Mouse (Mus musculus): ENCODE results near the gene Phf14. TPM values are rescaled to one million over a fixed set of nuclear protein-coding genes. Genes with fewer than 3 reads are reported as not detected.
"Not testable (repeated sequence)": the region's sequence is repeated elsewhere in the genome, so short reads cannot be mapped to it uniquely, and the experiment has no call there.

Phf14 gene
- polyA plus RNA-seq (2015; fragmentation: Nextera tagmentation; extraction: Ambion mirVana) = 54.9 and 55.6 TPM in 2 replicates

GRCm38 (mm10) chr6:11907269-11908032 lies at the start of gene Phf14, which contains the start of gene Ndufa4:
TSS of gene Phf14 (plus strand) at chr6:11907809.
TSS of gene Ndufa4 (minus strand) at chr6:11907497.
- H3K27ac ChIP-seq = peak within 1 kb of the TSS; percentile 83
- under 1% methylated on average over 59 of the region's 59 CpGs for WGBS
- peak within 1 kb of the TSS; percentile 59 for H3K4me2 ChIP-seq
- H3K36me3 ChIP-seq = peaks cover 15% of the 10 kb centered on the region
- peak within 1 kb of the TSS; percentile 72 for H3K9ac ChIP-seq
- peaks cover 16% of the 10 kb centered on the region for H3K4me1 ChIP-seq
- no peaks in the 10 kb centered on the region for H3K27me3 ChIP-seq
- H3K9me3 ChIP-seq = no peaks in the 10 kb centered on the region
- peak; percentile 98 for ATAC-seq (ENCODE audit: borderline replicate concordance, extremely low read depth, low FRiP score, low TSS enrichment)
- H3K4me3 ChIP-seq = peak within 1 kb of the TSS; percentile 66

GRCm38 (mm10) chr6:11875364-11875763 lies 32.2 kb upstream of the Phf14 start:
- H3K27ac ChIP-seq; H3K36me3 ChIP-seq; H3K27me3 ChIP-seq; H3K4me1 ChIP-seq; ATAC-seq (ENCODE audit: borderline replicate concordance, extremely low read depth, low FRiP score, low TSS enrichment); H3K9ac ChIP-seq; H3K4me2 ChIP-seq; H3K9me3 ChIP-seq; H3K4me3 ChIP-seq: not testable (repeated sequence)
- no CpG with 5 or more reads among the region's 2 CpGs for WGBS

GRCm38 (mm10) chr6:11900809-11901310 lies 6.7 kb upstream of the Phf14 start:
- peaks cover 41% of the 10 kb centered on the region for H3K36me3 ChIP-seq
- no peak overlapping the region for H3K4me3 ChIP-seq
- H3K4me1 ChIP-seq = peaks cover 5% of the 10 kb centered on the region
- H3K9ac ChIP-seq = no peak overlapping the region
- ATAC-seq (ENCODE audit: borderline replicate concordance, extremely low read depth, low FRiP score, low TSS enrichment) = no peak
- H3K27ac ChIP-seq = no peak overlapping the region
- WGBS = 87% methylated on average over 4 of the region's 4 CpGs
- no peak overlapping the region for H3K4me2 ChIP-seq
- H3K9me3 ChIP-seq = no peaks in the 10 kb centered on the region
- H3K27me3 ChIP-seq = no peaks in the 10 kb centered on the region

GRCm38 (mm10) chr6:11906890-11907268 lies 730 bp upstream of the Phf14 start:
- no peaks in the 10 kb centered on the region for H3K9me3 ChIP-seq
- peak overlapping the region; percentile 59 for H3K4me2 ChIP-seq
- H3K36me3 ChIP-seq = peaks cover 15% of the 10 kb centered on the region
- peaks cover 16% of the 10 kb centered on the region for H3K4me1 ChIP-seq
- peak; percentile 43 for ATAC-seq (ENCODE audit: borderline replicate concordance, extremely low read depth, low FRiP score, low TSS enrichment)
- H3K4me3 ChIP-seq = peak overlapping the region; percentile 66
- 0% methylated on average over 5 of the region's 5 CpGs for WGBS
- peak overlapping the region; percentile 83 for H3K27ac ChIP-seq
- H3K27me3 ChIP-seq = no peaks in the 10 kb centered on the region
- H3K9ac ChIP-seq = peak overlapping the region; percentile 72

GRCm38 (mm10) chr6:11908170-11908569 lies 561 bp downstream of the Phf14 start:
- peak overlapping the region; percentile 66 for H3K4me3 ChIP-seq
- peaks cover 16% of the 10 kb centered on the region for H3K4me1 ChIP-seq
- H3K36me3 ChIP-seq = peaks cover 9% of the 10 kb centered on the region
- H3K27me3 ChIP-seq = no peaks in the 10 kb centered on the region
- no peak for ATAC-seq (ENCODE audit: borderline replicate concordance, extremely low read depth, low FRiP score, low TSS enrichment)
- H3K9me3 ChIP-seq = no peaks in the 10 kb centered on the region
- peak overlapping the region; percentile 36 for H3K9ac ChIP-seq
- H3K4me2 ChIP-seq = peak overlapping the region; percentile 59
- peak overlapping the region; percentile 83 for H3K27ac ChIP-seq
- 30% methylated on average over 7 of the region's 7 CpGs for WGBS

GRCm38 (mm10) chr6:11925496-11926041 lies 18.0 kb downstream of the Phf14 start:
- ATAC-seq (ENCODE audit: borderline replicate concordance, extremely low read depth, low FRiP score, low TSS enrichment) = peak; percentile 95
- peak overlapping the region; percentile 75 for H3K4me3 ChIP-seq
- no peaks in the 10 kb centered on the region for H3K27me3 ChIP-seq
- peaks cover 7% of the 10 kb centered on the region; the same call in 1 of the 2 replicates for H3K36me3 ChIP-seq
- under 1% methylated on average over 20 of the region's 20 CpGs for WGBS
- peaks cover 17% of the 10 kb centered on the region for H3K4me1 ChIP-seq
- H3K27ac ChIP-seq = peak overlapping the region; percentile 96
- H3K9ac ChIP-seq = peak overlapping the region; percentile 84
- H3K4me2 ChIP-seq = peak overlapping the region; percentile 63
- H3K9me3 ChIP-seq = no peaks in the 10 kb centered on the region

GRCm38 (mm10) chr6:11926082-11926595 lies 18.5 kb downstream of the Phf14 start:
- H3K27me3 ChIP-seq = no peaks in the 10 kb centered on the region
- peak overlapping the region; percentile 84 for H3K9ac ChIP-seq
- peaks cover 7% of the 10 kb centered on the region; the same call in 1 of the 2 replicates for H3K36me3 ChIP-seq
- peak overlapping the region; percentile 96 for H3K27ac ChIP-seq
- H3K9me3 ChIP-seq = no peaks in the 10 kb centered on the region
- under 1% methylated on average over 36 of the region's 40 CpGs for WGBS
- peak overlapping the region; percentile 75 for H3K4me3 ChIP-seq
- peak; percentile 86 for ATAC-seq (ENCODE audit: borderline replicate concordance, extremely low read depth, low FRiP score, low TSS enrichment)
- peak overlapping the region; percentile 63 for H3K4me2 ChIP-seq
- H3K4me1 ChIP-seq = peaks cover 17% of the 10 kb centered on the region

GRCm38 (mm10) chr6:11927485-11927884 lies 19.9 kb downstream of the Phf14 start:
- H3K4me1 ChIP-seq = peaks cover 17% of the 10 kb centered on the region
- WGBS = 49% methylated on average over 6 of the region's 6 CpGs
- H3K27ac ChIP-seq = no peak overlapping the region
- 0 out of 2 replicates have a peak overlapping the region, but pooled peaks have one; percentile 84 for H3K9ac ChIP-seq
- H3K36me3 ChIP-seq = peaks cover 7% of the 10 kb centered on the region
- H3K4me2 ChIP-seq = peak overlapping the region; percentile 63
- 0 out of 2 replicates have a peak overlapping the region, but pooled peaks have one; percentile 75 for H3K4me3 ChIP-seq
- H3K27me3 ChIP-seq = no peaks in the 10 kb centered on the region
- ATAC-seq (ENCODE audit: borderline replicate concordance, extremely low read depth, low FRiP score, low TSS enrichment) = no peak
- no peaks in the 10 kb centered on the region for H3K9me3 ChIP-seq

- Histone ChIP-seq H3K27me3 (no peaks in the 10 kb centered on the region), H3K4me1 (no peaks in the 10 kb centered on the region), H3K4me2 (no peak overlapping the region), H3K9ac (no peak overlapping the region), H3K4me3 (no peak overlapping the region), H3K36me3 (peaks cover 7% of the 10 kb centered on the region; the same call in 1 of the 2 replicates), H3K9me3 (no peaks in the 10 kb centered on the region), H3K27ac (no peak overlapping the region)
- 94% methylated on average over 7 of the region's 7 CpGs for WGBS
- ATAC-seq (ENCODE audit: borderline replicate concordance, extremely low read depth, low FRiP score, low TSS enrichment) = no peak
Measured at GRCm38 (mm10) chr6:11933403-11933802, 25.8 kb downstream of the Phf14 start.

GRCm38 (mm10) chr6:11940895-11941294 lies 33.3 kb downstream of the Phf14 start:
- H3K27me3 ChIP-seq = no peaks in the 10 kb centered on the region

GRCm38 (mm10) chr6:11942089-11942488 lies 34.5 kb downstream of the Phf14 start:
- WGBS = 93% methylated on average over 4 of the region's 4 CpGs
- Histone ChIP-seq H3K9ac (no peak overlapping the region), H3K4me2 (no peak overlapping the region), H3K36me3 (peaks cover 28% of the 10 kb centered on the region), H3K4me1 (no peaks in the 10 kb centered on the region), H3K27ac (no peak overlapping the region), H3K27me3 (no peaks in the 10 kb centered on the region), H3K4me3 (no peak overlapping the region), H3K9me3 (no peaks in the 10 kb centered on the region)
- no peak for ATAC-seq (ENCODE audit: borderline replicate concordance, extremely low read depth, low FRiP score, low TSS enrichment)

More at GRCm38 (mm10) chr6:11940895-11941294, 33.3 kb downstream of the Phf14 start:
- no peaks in the 10 kb centered on the region for H3K4me1 ChIP-seq
- no peak for ATAC-seq (ENCODE audit: borderline replicate concordance, extremely low read depth, low FRiP score, low TSS enrichment)
- H3K9ac ChIP-seq = no peak overlapping the region
- no peak overlapping the region for H3K4me3 ChIP-seq
- peaks cover 25% of the 10 kb centered on the region; the same call in 1 of the 2 replicates for H3K36me3 ChIP-seq
- no peak overlapping the region for H3K27ac ChIP-seq
- no peaks in the 10 kb centered on the region for H3K9me3 ChIP-seq
- H3K4me2 ChIP-seq = no peak overlapping the region

GRCm38 (mm10) chr6:11948100-11948499 lies 40.5 kb downstream of the Phf14 start:
- WGBS = 100% methylated on average over 1 of the region's 1 CpGs
- H3K4me2 ChIP-seq = no peak overlapping the region

More at GRCm38 (mm10) chr6:11948100-11948499, 40.5 kb downstream of the Phf14 start:
- no peak overlapping the region for H3K27ac ChIP-seq
- no peaks in the 10 kb centered on the region for H3K9me3 ChIP-seq
- no peak for ATAC-seq (ENCODE audit: borderline replicate concordance, extremely low read depth, low FRiP score, low TSS enrichment)
- H3K4me3 ChIP-seq = no peak overlapping the region
- no peak overlapping the region for H3K9ac ChIP-seq
- no peaks in the 10 kb centered on the region for H3K27me3 ChIP-seq
- H3K36me3 ChIP-seq = peaks cover 28% of the 10 kb centered on the region
- H3K4me1 ChIP-seq = no peaks in the 10 kb centered on the region
